Mouse (Mus musculus) forebrain, embryonic 16.5 days (tissue): ENCODE data around the gene Zfp950. TPM values are rescaled to one million over a fixed set of nuclear protein-coding genes. Genes with fewer than 3 reads are reported as not detected.
A peak's percentile ranks its signal among the peaks of the same experiment; 100 is the strongest.
"Not testable (repeated sequence)": the region's sequence is repeated elsewhere in the genome, so short reads cannot be mapped to it uniquely, and the experiment has no call there.

ENCODE experiments used
- ATAC-seq: fragments of 200-750 bp; cut with Nextera tagmentation; 2 replicates; pipeline ENCODE4 v1.8.0; 2017; ENCODE audit warnings: mild to moderate bottlenecking, moderate library complexity
- H3K27ac ChIP-seq: fragments of 300-500 bp; sonication (generic); 2 replicates; pipeline ENCODE4 v1.5.1; 2014; ENCODE audit warnings: low read length, control low read depth
- H3K27me3 ChIP-seq: fragments of 300-500 bp; sonication (generic); replicated peaks from 2 replicates; pipeline ENCODE4 v1.6.1; 2014; ENCODE audit warnings: low read length; ENCODE audit not compliant: control insufficient read depth, insufficient read depth
- H3K36me3 ChIP-seq: fragments of 300-500 bp; sonication (generic); 2 replicates; pipeline ENCODE4 v1.6.1; 2014; ENCODE audit not compliant: control insufficient read depth, insufficient read depth
- H3K4me1 ChIP-seq: fragments of 300-500 bp; sonication (generic); replicated peaks from 2 replicates; pipeline ENCODE4 v1.6.1; 2014; ENCODE audit warnings: low read length; ENCODE audit not compliant: control insufficient read depth, insufficient read depth
- H3K4me2 ChIP-seq: fragments of 300-500 bp; sonication (generic); 2 replicates; pipeline ENCODE4 v1.6.1; 2014; ENCODE audit warnings: mild to moderate bottlenecking, low read length, control low read depth
- H3K4me3 ChIP-seq: fragments of 300-500 bp; sonication (generic); replicated peaks from 2 replicates; pipeline ENCODE4 v1.5.1; 2014; ENCODE audit warnings: mild to moderate bottlenecking, low read length, control low read depth
- H3K9ac ChIP-seq: fragments of 300-500 bp; sonication (generic); replicated peaks from 2 replicates; pipeline ENCODE4 v1.6.1; 2014; ENCODE audit warnings: low read depth, low read length, control low read depth
- H3K9me3 ChIP-seq: fragments of 300-500 bp; sonication (generic); 2 replicates; pipeline ENCODE4 v1.6.1; 2016; ENCODE audit warnings: low read length; ENCODE audit not compliant: control insufficient read depth
- WGBS: fragments of 180-500 bp; shearing (Covaris S2); extraction: QIAGEN DNeasy Blood & Tissue Kit; methylation state at CpG from one replicate; pipeline ENCODE4 v1.1.7; 2014; 5-methylcytosine and 5-hydroxymethylcytosine counted together
- polyA plus RNA-seq: library from polyadenylated mRNA; unstranded; fragments of >200 nt; fragmentation: Nextera tagmentation; extraction: Ambion mirVana; gene quantifications from 2 replicates; pipeline ENCODE4 v1.2.1, GENCODE M21; 2015

The Zfp950 gene
- polyA plus RNA-seq, result 48.3 and 54.7 TPM in 2 replicates

DNA sequence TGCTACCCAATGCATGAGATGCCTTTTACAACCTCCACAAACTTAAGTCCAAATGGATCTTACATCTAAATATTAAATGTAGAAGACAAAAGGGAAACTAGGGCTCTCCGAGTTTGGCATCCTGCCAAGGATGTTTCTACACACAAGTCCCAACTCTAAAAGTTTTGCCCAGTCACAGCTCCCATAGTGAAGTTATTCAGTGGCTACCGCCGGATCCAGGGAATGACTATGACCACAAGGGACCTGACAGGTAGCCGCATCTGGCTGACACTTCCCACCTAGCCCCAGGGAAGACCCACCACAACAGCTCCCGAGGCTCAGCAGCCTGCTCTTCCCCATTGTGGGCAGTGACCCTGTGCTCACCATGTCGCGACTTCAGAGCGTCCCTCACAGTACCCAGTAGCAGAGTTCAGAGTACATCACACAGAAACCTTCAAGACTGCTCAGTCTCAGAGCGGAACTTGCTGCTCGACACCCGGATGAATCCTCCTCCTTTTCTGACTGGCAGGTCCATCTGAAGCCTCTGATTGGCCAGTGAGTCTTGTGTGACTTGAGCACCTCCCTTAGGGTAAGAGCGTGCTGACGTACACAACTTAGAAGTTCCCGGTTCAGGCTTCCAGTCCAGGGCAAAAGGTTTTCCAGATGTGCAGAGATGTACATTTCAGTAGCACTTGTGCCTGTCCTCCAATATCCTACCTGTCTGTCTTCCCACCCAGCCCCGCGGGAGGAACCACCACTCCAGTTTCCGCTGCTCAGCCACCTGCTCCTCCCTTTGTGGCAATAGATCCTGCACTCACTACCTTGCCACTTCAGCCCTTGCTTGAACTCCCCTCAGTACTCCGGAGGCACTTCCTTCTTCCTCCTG, at the start of gene Zfp950:
TSS of gene Zfp950 (minus strand) at position 499 of the 865 bp plus-strand sequence.
- Histone ChIP-seq H3K27ac (no peak within 1 kb of the TSS), H3K36me3 (no peaks in the 10 kb centered on the region), H3K4me2 (peak within 1 kb of the TSS; percentile 87), H3K4me3 (peak within 1 kb of the TSS; percentile 69), H3K9ac (peak within 1 kb of the TSS; percentile 70), H3K4me1 (peaks cover 7% of the 10 kb centered on the region), H3K9me3 (no peaks in the 10 kb centered on the region), H3K27me3 (no peaks in the 10 kb centered on the region)
- WGBS, result under 1% methylated on average over 18 of the region's 18 CpGs
- ATAC-seq, result peak; percentile 100

DNA sequence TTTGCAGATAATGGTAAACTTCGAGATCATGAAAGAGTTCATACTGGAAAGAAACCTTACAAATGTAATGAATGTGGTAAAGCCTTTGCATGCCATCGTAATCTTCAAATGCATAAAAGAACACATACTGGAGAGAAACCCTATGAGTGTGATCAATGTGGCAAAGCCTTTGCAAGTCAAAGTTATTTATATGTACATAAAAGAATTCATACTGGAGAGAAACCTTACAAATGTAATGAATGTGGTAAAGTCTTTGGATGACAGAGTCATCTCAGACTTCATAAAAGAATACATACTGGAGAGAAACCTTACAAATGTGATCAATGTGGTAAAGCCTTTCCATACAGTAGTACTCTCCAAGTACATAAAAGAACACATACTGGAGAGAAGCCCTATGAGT, 43.0 kb upstream of the Zfp950 start, which contains the start of gene Gm6020:
TSS of gene Gm6020 (plus strand) at position 301 of the 400 bp plus-strand sequence.
- 86% methylated on average over 2 of the region's 2 CpGs for WGBS
- ATAC-seq, H3K9me3 ChIP-seq, H3K9ac ChIP-seq, H3K4me2 ChIP-seq, H3K27me3 ChIP-seq, H3K4me1 ChIP-seq, H3K4me3 ChIP-seq, H3K27ac ChIP-seq, H3K36me3 ChIP-seq: not testable (repeated sequence)

DNA sequence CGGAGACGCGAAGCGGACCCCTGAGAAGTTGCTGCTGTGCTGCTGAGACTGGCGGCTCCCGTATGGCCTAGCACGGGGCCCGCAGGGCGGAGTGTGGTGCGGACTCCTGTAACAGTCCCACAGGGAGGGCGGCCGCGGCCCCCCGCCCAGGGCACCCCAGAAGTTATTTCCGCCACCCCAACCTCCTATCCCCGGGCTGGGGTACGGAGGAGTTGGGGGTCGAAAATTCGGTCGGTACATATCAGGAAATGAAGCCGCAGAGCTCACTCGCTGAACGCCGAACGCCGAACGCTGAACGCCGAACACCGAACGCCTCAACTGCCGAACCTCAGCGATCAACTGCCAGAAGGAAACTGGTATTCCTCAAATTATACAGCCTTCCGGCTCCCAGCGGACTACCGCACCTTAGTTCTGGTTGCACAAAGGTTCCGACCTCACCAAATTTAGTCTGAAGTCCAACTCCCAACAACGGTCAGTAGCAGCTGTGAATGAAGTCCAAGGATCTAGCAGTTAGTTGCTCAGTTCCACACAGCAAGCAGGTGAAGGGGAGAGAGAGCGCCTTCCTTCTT, 35.2 kb upstream of the Zfp950 start, which contains the start of gene Gm7102:
TSS of gene Gm7102 (minus strand) at position 554 of the 569 bp plus-strand sequence.
- Histone ChIP-seq H3K4me3 (peak within 1 kb of the TSS; percentile 30), H3K9ac (no peak within 1 kb of the TSS), H3K27ac (no peak within 1 kb of the TSS), H3K4me1 (no peaks in the 10 kb centered on the region), H3K9me3 (0 out of 2 replicates have a peak, but pooled peaks cover 3% of the 10 kb centered on the region), H3K4me2 (peak within 1 kb of the TSS; percentile 43), H3K27me3 (no peaks in the 10 kb centered on the region), H3K36me3 (no peaks in the 10 kb centered on the region)
- WGBS, result 41% methylated on average over 39 of the region's 39 CpGs
- no peak for ATAC-seq

DNA sequence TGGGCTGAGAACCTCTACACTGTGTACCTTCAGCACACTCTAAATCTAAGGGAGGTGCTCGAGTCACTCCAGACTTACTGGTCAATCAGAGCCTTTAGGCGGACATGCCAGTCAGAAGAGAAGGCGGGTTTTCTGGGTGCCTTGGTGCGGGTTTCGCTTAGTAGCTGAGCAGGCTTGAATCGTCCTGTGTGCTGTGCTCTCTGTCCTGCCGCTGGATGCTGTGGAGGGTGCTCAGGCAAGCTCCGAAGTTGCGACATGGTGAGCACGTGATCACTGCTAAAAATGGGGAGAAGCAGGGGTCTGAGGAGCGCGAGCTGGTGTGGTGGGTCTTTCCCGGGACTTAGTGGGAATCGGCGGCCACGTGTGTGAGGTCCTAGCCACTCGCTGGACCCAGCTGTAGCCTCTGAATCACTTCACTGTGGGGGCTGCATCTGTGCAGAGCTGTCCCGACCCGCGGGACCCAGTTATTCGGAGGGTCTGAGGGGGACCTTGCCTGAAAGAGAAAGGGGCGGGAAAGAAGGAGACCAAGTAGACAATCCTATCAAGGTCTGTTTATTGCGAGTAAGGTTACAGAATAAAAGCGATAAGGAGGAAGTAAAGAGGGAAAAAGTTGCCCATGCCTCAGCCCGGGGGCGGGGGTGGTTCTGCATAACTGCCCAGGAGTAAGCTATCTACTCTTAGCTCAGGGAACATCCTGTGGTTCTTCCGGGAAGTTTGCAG, 11.2 kb upstream of the Zfp950 start:
- ATAC-seq, result peak; percentile 65; the same call in 1 of the 2 replicates
- WGBS, result 7% methylated on average over 27 of the region's 27 CpGs
- peak overlapping the region; percentile 24 for H3K4me3 ChIP-seq
- no peaks in the 10 kb centered on the region for H3K27me3 ChIP-seq
- H3K9me3 ChIP-seq, result no peaks in the 10 kb centered on the region
- no peaks in the 10 kb centered on the region for H3K36me3 ChIP-seq
- no peak overlapping the region for H3K27ac ChIP-seq
- H3K4me2 ChIP-seq, result peak overlapping the region; percentile 45
- no peak overlapping the region for H3K9ac ChIP-seq
- H3K4me1 ChIP-seq, result no peaks in the 10 kb centered on the region

GRCm38 (mm10) chr19:61151372-61151700, 10.7 kb upstream of the Zfp950 start:
- Histone ChIP-seq H3K9me3 (no peaks in the 10 kb centered on the region), H3K27me3 (no peaks in the 10 kb centered on the region), H3K4me2 (peak overlapping the region; percentile 45), H3K27ac (no peak overlapping the region), H3K4me1 (no peaks in the 10 kb centered on the region), H3K36me3 (no peaks in the 10 kb centered on the region), H3K4me3 (peak overlapping the region; percentile 24), H3K9ac (no peak overlapping the region)
- 6% methylated on average over 8 of the region's 8 CpGs for WGBS
- ATAC-seq, result 0 out of 2 replicates have a peak, but pooled peaks have one; percentile 18

DNA sequence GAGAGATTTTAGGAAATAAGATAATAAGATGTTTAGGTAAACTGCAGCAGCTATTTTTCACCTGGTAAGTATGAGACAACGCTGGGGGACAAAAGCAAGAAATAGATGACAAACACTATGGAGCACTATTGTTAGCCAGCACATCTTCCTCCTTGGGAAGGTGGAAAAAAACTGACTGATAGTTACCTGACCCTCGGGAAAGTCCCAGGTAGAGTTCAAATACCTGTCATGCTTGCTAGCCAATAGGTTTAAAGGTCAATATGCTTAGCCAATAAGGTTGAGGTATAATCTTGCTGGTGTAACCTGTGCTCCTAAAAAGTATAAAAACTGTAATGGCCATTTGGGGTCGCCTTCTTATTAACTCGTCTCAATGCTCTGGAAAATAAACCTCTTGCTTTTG, 659 bp upstream of the Zfp950 start:
- no peaks in the 10 kb centered on the region for H3K36me3 ChIP-seq
- ATAC-seq, result no peak
- no peaks in the 10 kb centered on the region for H3K9me3 ChIP-seq
- H3K4me1 ChIP-seq, result peaks cover 7% of the 10 kb centered on the region
- H3K27me3 ChIP-seq, result no peaks in the 10 kb centered on the region
- peak overlapping the region; percentile 70 for H3K9ac ChIP-seq
- no peak overlapping the region for H3K27ac ChIP-seq
- H3K4me3 ChIP-seq, result peak overlapping the region; percentile 69
- H3K4me2 ChIP-seq, result peak overlapping the region; percentile 87
- 18% methylated on average over 4 of the region's 4 CpGs for whole genome bisulfite sequencing

DNA sequence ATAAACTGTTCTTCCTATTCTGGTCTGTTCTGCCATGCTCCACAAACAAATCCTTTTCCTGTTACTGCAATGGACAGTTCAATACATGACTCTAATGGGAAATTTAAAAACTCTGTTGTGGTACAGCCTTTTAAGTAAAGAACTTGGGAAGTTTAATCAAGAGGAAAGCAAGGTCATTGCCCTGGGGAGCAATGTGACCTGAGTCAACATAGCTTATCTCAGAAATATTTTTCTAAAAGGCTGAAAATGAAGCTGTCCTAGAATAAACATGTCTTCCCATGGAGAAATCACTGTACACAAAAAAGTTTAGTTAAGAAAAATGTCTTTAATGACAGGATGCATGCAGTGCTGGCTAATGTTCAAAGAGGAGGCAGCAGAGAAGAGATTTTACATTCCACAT, 2.0 kb downstream of the Zfp950 start:
- no peaks in the 10 kb centered on the region for H3K36me3 ChIP-seq
- no peak overlapping the region for H3K27ac ChIP-seq
- H3K9me3 ChIP-seq, result no peaks in the 10 kb centered on the region
- ATAC-seq, result no peak
- H3K4me2 ChIP-seq, result no peak overlapping the region
- H3K27me3 ChIP-seq, result no peaks in the 10 kb centered on the region
- no peak overlapping the region for H3K4me3 ChIP-seq
- H3K4me1 ChIP-seq, result peaks cover 7% of the 10 kb centered on the region
- no peak overlapping the region for H3K9ac ChIP-seq

GRCm38 (mm10) chr19:61131096-61131495, 9.5 kb downstream of the Zfp950 start:
- H3K9ac ChIP-seq, result no peak overlapping the region
- H3K36me3 ChIP-seq, result peaks cover 5% of the 10 kb centered on the region; the same call in 1 of the 2 replicates
- no peaks in the 10 kb centered on the region for H3K27me3 ChIP-seq
- H3K4me2 ChIP-seq, result no peak overlapping the region
- no peak overlapping the region for H3K27ac ChIP-seq
- 91% methylated on average over 10 of the region's 10 CpGs for WGBS
- ATAC-seq, result no peak
- H3K9me3 ChIP-seq, result peaks cover 2% of the 10 kb centered on the region; the same call in 1 of the 2 replicates
- no peak overlapping the region for H3K4me3 ChIP-seq
- H3K4me1 ChIP-seq, result no peaks in the 10 kb centered on the region

DNA sequence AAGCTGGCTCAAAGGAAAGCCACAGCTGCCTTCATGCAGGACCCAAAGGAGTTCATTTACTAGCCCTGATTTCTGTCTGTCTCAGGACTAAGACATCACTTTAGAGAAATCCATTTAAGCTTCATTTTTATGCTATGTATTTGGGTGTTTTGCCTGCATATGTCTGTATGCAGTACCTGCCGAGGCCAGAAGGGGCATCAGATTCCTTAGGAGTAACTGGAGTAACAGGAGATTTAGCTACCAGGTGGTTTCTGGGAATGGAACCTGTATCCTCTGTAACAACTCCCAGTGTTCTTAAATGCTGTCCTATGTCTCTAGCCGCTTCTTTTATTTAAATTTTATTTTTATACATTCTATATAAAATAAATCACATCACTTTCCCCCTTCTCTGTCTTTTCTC, 30.5 kb downstream of the Zfp950 start:
- ATAC-seq, result no peak
- H3K9ac ChIP-seq, result no peak overlapping the region
- 60% methylated on average over 2 of the region's 2 CpGs for WGBS
- H3K4me1 ChIP-seq, result no peaks in the 10 kb centered on the region
- no peaks in the 10 kb centered on the region for H3K27me3 ChIP-seq
- H3K9me3 ChIP-seq, result peaks cover 9% of the 10 kb centered on the region
- no peak overlapping the region for H3K4me2 ChIP-seq
- no peak overlapping the region for H3K27ac ChIP-seq
- no peak overlapping the region for H3K4me3 ChIP-seq
- H3K36me3 ChIP-seq, result no peaks in the 10 kb centered on the region
